ENCODE assay signal across 8 mouse cellular contexts in the genomic region with DNA sequence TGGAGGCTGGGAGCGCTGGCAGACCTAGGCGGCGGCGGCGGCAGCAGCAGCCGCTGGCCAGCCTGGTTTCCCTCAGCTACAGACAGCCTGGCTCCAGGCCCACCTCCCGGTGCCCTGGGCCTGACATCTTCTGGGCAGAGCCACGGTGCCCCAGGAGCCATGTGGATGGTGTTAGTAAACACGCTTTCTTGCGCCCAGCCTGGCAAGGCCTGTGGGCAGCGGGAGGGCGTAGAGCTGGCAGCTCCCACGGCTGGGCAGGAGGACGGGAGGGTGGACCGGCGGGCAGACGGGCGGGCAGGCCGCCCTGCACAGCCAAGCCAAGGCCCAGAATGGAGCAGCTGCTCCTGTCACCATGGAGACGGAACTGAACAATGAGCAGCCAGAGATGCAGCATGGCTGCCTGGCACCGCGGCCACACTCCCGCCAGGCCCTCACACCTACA. TPM values are rescaled to one million over a fixed set of nuclear protein-coding genes. Genes with fewer than 3 reads are reported as not detected.
DNase-seq lines count a peak whose midpoint lies in the region; ATAC-seq and TF ChIP-seq lines count a peak whose summit lies in the region.

No protein-coding gene starts in this region.

- H3K4me3 ChIP-seq in embryonic facial prominence, embryonic 12.5 days, result 0 out of 2 replicates have a peak overlapping the region, but pooled peaks have one; percentile 16
- no peak overlapping the region; the same call in 1 of the 2 replicates for H3K4me3 ChIP-seq in heart, adult 2 months
- peak overlapping the region; percentile 21; the same call in 1 of the 2 replicates for H3K4me3 ChIP-seq in midbrain, embryonic 15.5 days
- H3K4me3 ChIP-seq in stomach, postnatal 0 days (ENCODE audit: low read depth, low read length), result no peak overlapping the region

- H3K79me2 ChIP-seq in heart, adult 2 months (replicated peaks; ENCODE audit: control insufficient read depth, insufficient read depth, low read length), result no peaks in the 10 kb centered on the region

- H3K27me3 ChIP-seq in embryonic facial prominence, embryonic 12.5 days, result no peaks in the 10 kb centered on the region; the same call in 1 of the 2 replicates
- no peaks in the 10 kb centered on the region for H3K27me3 ChIP-seq in heart, adult 2 months (ENCODE audit: control insufficient read depth, insufficient read depth, low read length)
- no peaks in the 10 kb centered on the region for H3K27me3 ChIP-seq in midbrain, embryonic 15.5 days (replicated peaks)
- no peaks in the 10 kb centered on the region for H3K27me3 ChIP-seq in stomach, postnatal 0 days (ENCODE audit: control insufficient read depth, insufficient read depth, low read length)

- peak; percentile 68 for DNase-seq in adrenal gland, postnatal 25 days
- DNase-seq in heart, adult 2 months, result peak; percentile 77 to 90
- DNase-seq in kidney, adult 18-20 months, result peak; percentile 68
- peak; percentile 79 to 88 for DNase-seq in left cerebral cortex, postnatal 25 days (ENCODE audit: low spot score in 2 of 2)
- DNase-seq in stomach, postnatal 0 days (ENCODE audit: low spot score), result peak; percentile 66
- DNase-seq in c-Kit-positive CD71-positive TER-119-positive erythroid progenitor cells, embryonic 14.5 days (ENCODE audit: low spot score), result no peak

- TF ChIP-seq CTCF in heart, adult 2 months (IDR thresholded peaks at IDR 0.05), result no peak
- TF ChIP-seq CTCF in stomach, postnatal 0 days (IDR thresholded peaks at IDR 0.05; ENCODE audit: low read depth), result no peak; the same call in 1 of the 2 replicates

- 9% methylated on average over 23 of the region's 23 CpGs for WGBS in embryonic facial prominence, embryonic 12.5 days
- WGBS in heart, adult 2 months, result 11% methylated on average over 23 of the region's 23 CpGs
- under 1% methylated on average over 23 of the region's 23 CpGs for WGBS in midbrain, embryonic 15.5 days
- WGBS in stomach, postnatal 0 days, result 17% methylated on average over 22 of the region's 23 CpGs

- 0 out of 2 replicates have a peak, but pooled peaks have one; percentile 48 for TF ChIP-seq EP300 in heart, adult 2 months (IDR thresholded peaks at IDR 0.05; ENCODE audit: insufficient read depth, low read depth, low read length)
- TF ChIP-seq EP300 in stomach, postnatal 0 days (optimal IDR thresholded peaks at IDR 0.05), result no peak

- ATAC-seq in embryonic facial prominence, embryonic 12.5 days (ENCODE audit: insufficient number of reproducible peaks, insufficient read depth, low FRiP score, low TSS enrichment), result peak; percentile 81
- ATAC-seq in midbrain, embryonic 15.5 days (replicated peaks), result peak; percentile 97
- ATAC-seq in stomach, postnatal 0 days (ENCODE audit: low FRiP score, low TSS enrichment), result peak; percentile 84

- H3K4me1 ChIP-seq in embryonic facial prominence, embryonic 12.5 days, result peaks cover 13% of the 10 kb centered on the region
- peaks cover 1% of the 10 kb centered on the region; the same call in 1 of the 2 replicates for H3K4me1 ChIP-seq in heart, adult 2 months (ENCODE audit: control insufficient read depth, insufficient read depth, low read length)
- H3K4me1 ChIP-seq in midbrain, embryonic 15.5 days, result peaks cover 32% of the 10 kb centered on the region
- 0 out of 2 replicates have a peak, but pooled peaks cover 3% of the 10 kb centered on the region for H3K4me1 ChIP-seq in stomach, postnatal 0 days (replicated peaks; ENCODE audit: control insufficient read depth, insufficient read depth)

- H3K9me3 ChIP-seq in embryonic facial prominence, embryonic 12.5 days, result no peaks in the 10 kb centered on the region
- H3K9me3 ChIP-seq in midbrain, embryonic 15.5 days, result no peaks in the 10 kb centered on the region
- no peaks in the 10 kb centered on the region for H3K9me3 ChIP-seq in stomach, postnatal 0 days (ENCODE audit: control insufficient read depth, low read length)

- H3K4me2 ChIP-seq in embryonic facial prominence, embryonic 12.5 days (replicated peaks), result peak overlapping the region; percentile 48
- peak overlapping the region; percentile 45 for H3K4me2 ChIP-seq in midbrain, embryonic 15.5 days
- H3K4me2 ChIP-seq in stomach, postnatal 0 days (replicated peaks; ENCODE audit: low read depth), result peak overlapping the region; percentile 41

- H3K9ac ChIP-seq in embryonic facial prominence, embryonic 12.5 days, result peak overlapping the region; percentile 51
- no peak overlapping the region for H3K9ac ChIP-seq in heart, adult 2 months (ENCODE audit: low read depth, low read length)
- peak overlapping the region; percentile 28 for H3K9ac ChIP-seq in midbrain, embryonic 15.5 days
- peak overlapping the region; percentile 8; the same call in 1 of the 2 replicates for H3K9ac ChIP-seq in stomach, postnatal 0 days (ENCODE audit: low read length)

- no peaks in the 10 kb centered on the region for H3K36me3 ChIP-seq in embryonic facial prominence, embryonic 12.5 days
- H3K36me3 ChIP-seq in heart, adult 2 months (ENCODE audit: control insufficient read depth, insufficient read depth, low read length), result no peaks in the 10 kb centered on the region
- H3K36me3 ChIP-seq in midbrain, embryonic 15.5 days (replicated peaks), result no peaks in the 10 kb centered on the region
- no peaks in the 10 kb centered on the region for H3K36me3 ChIP-seq in stomach, postnatal 0 days (ENCODE audit: control insufficient read depth, insufficient read depth, low read length)

- peak overlapping the region; percentile 61 for H3K27ac ChIP-seq in embryonic facial prominence, embryonic 12.5 days
- peak overlapping the region; percentile 69 for H3K27ac ChIP-seq in heart, adult 2 months
- H3K27ac ChIP-seq in midbrain, embryonic 15.5 days, result peak overlapping the region; percentile 94
- 0 out of 2 replicates have a peak overlapping the region, but pooled peaks have one; percentile 13 for H3K27ac ChIP-seq in stomach, postnatal 0 days (replicated peaks)

- intact Hi-C loops in heart, adult 2 months (cut with DNase I), result loop anchor here (1.0 kb wide), 1 partner anchor 94 kb away; no protein-coding TSS in a partner anchor
- intact Hi-C loops in left cerebral cortex, postnatal 25 days (cut with DNase I), result no loop called here

- TF ChIP-seq POLR2A in heart, adult 2 months (IDR thresholded peaks at IDR 0.05; ENCODE audit: insufficient read depth, low read depth, low read length), result no peak

RNA-seq across cellular contexts. Expression of a gene that starts 37.2 kb away (rescaled TPM):
- 4.2 and 7.1 TPM in 2 replicates for total RNA-seq in adrenal gland, postnatal 25 days (2021)
- polyA plus RNA-seq in embryonic facial prominence, embryonic 12.5 days (2016; fragmentation: Nextera tagmentation; extraction: Ambion mirVana), result 72.0 and 73.7 TPM in 2 replicates
- total RNA-seq in heart, adult 2 months (2021), result 1 to 10 TPM; 1.8 to 1.9 TPM
- 3.1 and 4.7 TPM in 2 replicates for polyA plus RNA-seq in heart, adult 2 months (2012; rRNA removed)
- total RNA-seq in left cerebral cortex, postnatal 25 days (2021), result 10 to 100 TPM; 12.9 to 13.3 TPM
- 57.8 and 64.5 TPM in 2 replicates for polyA plus RNA-seq in midbrain, embryonic 15.5 days (2015; fragmentation: Nextera tagmentation; extraction: Ambion mirVana)
- polyA plus RNA-seq in stomach, postnatal 0 days (2015; fragmentation: Nextera tagmentation; extraction: Ambion mirVana), result 14.0 TPM in 2 replicates

Comparison
In these comparisons a context has a peak if more than half of its experiments do, and no peak if none do; other contexts are left out.
1. H3K27ac ChIP-seq: peak in every context shown above with its lines; median percentile 94 in midbrain, embryonic 15.5 days; 69 in heart, adult 2 months; 61 in embryonic facial prominence, embryonic 12.5 days; 13 in stomach, postnatal 0 days.
2. H3K4me3 ChIP-seq: peak in embryonic facial prominence, embryonic 12.5 days (single experiment) and midbrain, embryonic 15.5 days (single experiment); none in heart, adult 2 months (single experiment) and stomach, postnatal 0 days (single experiment).
3. Peak in every context shown above with its lines, with median percentiles within 50 percentile points of each other: ATAC-seq and H3K4me2 ChIP-seq.